Mouse (Mus musculus): ENCODE data around the gene Pip4p1.

- TF ChIP-seq CTCF (IDR thresholded peaks at IDR 0.05) (no peak), EP300 (IDR thresholded peaks at IDR 0.05) (no peak)
These were observed 5.3 kb downstream of the Pip4p1 start for GRCm38 (mm10) chr14:50925111-50925920.

Data from lung, postnatal 0 days (tissue).